Mouse (Mus musculus): ENCODE results near the gene Lrit3.

Gene Lrit3

DNA sequence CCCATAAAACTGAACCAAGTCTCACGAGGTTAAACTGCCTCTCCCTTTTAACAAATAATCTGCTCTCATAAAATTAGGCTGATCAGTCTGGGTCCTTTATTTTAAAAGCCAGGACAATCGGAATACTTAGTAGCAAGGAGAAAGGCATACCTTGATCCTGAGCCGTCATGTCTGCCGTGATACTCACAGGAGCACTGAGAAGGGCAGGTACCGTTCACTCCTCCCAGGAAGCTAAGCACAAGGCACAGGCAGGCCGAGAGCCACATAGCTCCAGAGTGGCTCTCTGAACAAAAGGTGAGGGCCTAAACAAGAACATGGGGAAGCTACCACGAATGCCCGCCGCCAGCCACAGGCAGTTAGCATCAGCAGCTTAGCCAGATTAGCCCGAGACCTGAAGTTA is at the start of gene Lrit3:
Gene Lrit3 (minus strand): TSS at position 266 of the 400 bp plus-strand sequence.
- no peak for DNase-seq

DNA sequence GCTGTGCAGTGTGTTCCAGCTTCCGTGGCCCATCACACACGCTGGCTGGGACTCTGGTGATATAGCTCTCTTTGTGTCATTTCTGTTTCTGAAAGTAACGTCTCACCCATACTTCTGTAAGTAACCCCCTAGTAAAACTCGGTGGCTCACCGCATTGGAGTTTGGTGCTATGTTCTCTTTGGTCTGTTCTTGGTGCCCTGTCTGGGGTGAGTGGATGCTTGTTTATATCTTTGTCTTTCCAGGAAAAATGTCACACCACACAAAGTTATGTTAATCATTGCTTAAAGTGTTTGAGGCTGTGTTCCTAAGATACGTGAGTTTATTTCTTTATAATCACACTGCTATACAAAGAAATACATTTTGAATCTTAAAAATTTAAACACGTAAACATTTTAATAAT is 43.0 kb upstream of the Lrit3 start:
- no peak for DNase-seq

DNA sequence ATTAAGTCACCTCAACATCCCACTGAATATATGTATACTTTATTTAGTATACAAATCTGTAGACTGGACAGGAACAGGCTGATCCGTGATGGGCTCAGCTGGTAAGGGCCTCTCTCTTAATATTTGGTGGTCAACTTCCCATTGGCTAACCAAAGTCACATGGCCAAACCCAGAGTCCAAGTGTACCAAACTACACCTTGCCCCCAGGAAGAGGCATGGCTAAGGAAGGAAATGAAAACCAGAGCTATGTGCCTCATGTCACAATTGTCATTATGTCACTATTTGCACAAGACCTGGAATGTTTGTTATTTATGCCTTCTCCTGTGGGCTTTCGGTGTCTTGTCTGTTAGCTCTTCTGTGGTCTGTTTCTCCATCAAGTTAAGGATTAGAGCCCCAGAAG is 42.0 kb upstream of the Lrit3 start:
- no peak for DNase-seq

DNA sequence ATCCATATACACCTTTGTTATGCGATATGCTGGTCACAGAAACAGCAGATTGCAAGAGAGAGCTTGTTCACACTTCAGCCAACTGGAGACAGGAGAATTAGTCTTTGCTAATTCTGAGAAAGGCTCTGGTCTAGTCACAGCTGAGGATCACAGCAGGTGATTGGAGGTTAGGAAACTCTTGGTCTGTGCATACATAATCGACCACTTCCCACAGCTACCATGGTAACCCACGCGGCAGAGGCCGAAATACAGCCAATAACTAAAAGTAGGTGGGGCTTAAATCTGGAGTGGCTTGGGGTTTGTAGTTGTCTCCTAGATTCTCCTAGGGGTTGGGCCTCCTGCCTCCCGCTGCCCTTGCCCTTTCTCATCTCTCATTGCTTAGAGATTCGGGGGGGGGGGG is 34.2 kb upstream of the Lrit3 start:
- no peak for DNase-seq

DNA sequence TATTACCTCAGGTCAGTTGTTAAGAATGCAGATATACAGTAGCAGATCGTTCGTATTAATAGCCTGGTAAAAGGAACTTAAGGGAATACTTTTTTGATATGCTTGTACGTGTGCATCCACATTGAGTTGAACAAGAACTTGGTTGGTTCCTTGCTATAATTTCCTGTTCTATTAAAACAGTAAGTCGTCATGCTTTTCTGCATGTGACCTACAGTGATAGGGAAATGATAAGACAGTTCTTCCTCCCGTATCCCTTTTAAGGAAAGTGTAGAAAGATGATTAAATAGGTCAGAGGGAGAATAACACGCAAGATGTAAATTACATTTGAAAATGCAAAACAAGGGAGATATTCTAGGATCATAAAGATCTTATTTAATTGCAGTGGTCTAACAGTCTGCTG is 33.1 kb upstream of the Lrit3 start:
- DNase-seq: no peak

DNA sequence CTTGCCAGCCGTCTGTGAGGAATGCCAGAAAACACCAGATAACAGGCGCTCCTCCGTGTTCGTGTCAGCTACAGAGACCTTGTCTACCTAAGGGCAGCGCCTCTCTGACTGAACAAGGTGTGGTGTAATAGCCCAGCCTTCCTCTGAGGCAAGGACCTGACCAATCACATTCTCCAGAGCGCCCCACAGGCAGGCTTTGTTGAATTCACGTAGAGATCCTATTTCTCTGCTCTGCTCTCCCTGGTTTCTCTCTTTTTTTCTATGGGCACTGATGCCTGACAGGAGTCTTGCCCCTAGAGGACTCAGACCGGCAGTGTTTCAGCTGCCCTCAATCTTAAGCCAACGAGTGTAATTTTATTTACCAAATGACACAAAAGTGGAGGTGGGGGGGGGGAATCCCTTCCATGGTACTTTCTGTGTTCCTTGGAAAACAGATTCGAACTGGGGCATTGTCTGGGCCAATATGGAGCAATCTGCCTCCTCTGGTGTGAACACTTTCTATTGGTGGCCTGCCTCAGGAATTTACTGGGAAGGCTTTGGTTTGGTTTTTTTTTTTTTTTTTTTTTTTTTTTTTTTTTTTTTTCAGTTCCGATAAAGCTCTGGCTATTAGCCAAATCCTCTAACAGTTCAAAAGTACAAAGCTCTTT is 32.3 kb upstream of the Lrit3 start:
- no peak for DNase-seq

DNA sequence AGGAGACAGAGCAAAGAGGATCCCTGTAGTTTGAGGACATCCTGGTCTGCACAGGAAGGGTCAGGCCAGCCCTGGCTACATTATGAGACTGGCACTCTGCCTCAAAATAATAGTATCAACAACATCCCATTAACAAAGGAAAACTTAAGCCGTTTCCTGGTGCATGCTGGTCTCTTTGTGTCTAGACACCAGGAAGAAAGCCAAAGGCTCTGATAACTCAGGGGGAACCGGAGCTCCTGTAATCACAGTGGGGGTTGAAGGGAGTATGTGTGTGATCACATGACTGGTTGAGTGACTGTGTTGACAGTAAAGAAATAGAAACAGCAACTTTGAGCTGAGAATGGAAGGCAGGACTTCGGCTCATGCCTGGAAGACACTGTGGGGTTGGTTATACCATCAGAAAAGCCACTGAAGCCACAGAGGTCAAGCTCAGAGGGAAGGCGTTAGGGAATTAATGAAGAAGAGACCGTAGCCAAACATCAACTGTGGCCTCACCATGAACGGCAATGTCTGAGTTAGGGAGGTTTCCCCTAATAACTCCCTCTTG is 31.6 kb upstream of the Lrit3 start, which contains the start of gene Cfi:
Gene Cfi (plus strand): TSS at position 497 of the 547 bp plus-strand sequence.
- no peak for DNase-seq

DNA sequence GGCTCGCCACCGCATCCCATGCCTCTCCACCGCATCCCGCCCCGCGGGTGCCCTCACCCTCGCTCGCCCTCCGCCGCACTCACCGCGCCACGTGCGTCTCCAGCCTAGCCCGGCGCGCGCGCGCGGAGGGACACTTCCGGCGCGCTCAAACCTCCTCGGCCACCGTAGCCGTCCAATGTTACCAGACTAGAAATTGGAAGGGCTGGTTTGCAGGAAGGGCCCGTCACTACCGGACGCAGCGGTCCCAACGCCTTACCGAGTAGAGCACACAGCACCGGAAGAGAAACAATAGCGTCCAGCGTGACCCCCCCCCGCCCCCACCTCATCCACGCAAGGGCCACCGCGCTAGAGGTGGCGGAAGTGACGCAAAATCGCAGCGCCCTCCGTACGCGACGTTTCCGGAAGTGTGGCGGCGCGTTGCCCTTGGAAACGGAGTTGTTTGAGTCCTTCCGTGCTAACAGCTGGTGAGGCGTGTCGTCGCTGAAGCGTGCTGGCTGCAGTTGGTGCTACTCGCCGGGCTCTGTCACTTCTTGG is 27.3 kb upstream of the Lrit3 start, which contains the start of gene Gar1:
Gene Gar1 (minus strand): TSS at position 362 of the 534 bp plus-strand sequence.
- peak; percentile 95 for DNase-seq

DNA sequence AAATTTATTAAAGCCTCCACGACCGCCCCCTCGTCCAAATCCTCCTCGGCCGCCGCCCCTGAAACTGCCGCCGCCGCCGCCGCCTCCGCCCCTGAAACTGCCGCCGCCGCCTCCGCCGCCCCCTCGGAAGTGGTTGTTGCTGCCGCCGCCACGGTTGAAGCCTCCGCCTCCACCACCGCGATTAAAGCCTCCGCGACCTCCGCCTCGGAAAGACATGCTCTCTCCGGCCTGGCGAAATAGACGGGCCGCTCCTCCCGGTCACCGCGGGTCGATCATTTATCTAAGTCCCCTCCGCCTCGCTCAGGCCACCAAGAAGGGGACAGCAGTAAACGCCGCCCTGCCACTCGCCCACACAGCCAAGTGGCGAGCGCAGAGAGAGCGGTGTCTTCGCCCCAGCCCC is 26.8 kb upstream of the Lrit3 start:
- DNase-seq: no peak

DNA sequence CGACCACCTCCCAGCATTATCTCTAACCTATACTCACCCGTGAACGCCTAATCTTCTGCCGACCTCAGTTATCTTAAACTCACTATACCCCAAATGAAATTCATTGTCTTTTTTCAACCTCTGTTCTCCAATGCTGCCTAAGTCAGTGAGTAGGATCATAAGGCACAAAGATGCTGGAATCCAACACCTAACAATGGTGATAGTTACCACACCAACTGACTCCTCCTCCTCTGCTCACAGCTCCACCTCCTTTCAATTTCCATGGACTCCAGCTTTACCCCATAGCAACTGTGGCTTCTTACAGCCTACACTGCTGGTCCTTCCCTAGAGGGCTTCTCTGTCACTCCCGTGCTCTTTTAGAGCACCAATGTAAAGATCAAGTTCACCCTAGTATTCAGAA is 23.9 kb upstream of the Lrit3 start:
- DNase-seq: no peak

DNA sequence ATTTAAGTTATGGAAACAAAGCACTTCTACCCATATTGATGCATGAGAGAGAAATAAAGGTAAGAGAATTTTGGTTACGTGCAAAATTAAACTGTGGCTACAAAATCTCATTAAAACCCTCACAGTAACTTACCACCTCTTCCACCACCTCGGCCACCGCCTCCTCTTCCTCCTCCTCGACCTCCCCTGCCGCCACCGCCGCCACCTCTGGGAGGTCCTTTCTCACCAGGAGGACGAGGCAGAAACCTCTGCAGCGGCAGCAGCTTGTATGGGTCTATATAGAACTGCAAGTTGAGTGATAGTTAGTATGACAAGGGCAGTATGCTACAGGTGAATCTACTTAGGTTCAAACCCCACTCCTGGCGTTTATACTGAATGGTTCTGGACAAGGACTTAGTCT is 22.9 kb upstream of the Lrit3 start:
- DNase-seq: no peak

DNA sequence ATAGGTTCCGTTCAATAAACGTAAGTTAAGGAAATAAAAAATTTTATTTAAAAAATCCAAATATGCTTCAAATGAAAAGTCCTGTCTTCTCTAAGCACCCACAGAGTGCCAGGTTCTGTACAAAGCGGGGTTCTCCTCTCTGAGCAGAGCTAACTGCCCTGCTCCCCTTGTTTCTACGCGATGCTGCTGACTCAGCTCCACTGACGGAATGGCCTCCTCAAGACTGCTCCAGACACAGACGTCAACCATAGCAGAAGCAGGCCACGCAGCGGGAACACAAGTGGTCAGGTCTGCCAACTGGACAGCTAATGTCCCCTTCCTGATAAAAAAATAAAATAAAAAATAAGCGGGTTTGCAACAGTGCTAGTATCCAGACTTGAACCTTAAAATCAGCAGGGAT is 21.1 kb upstream of the Lrit3 start:
- no peak for DNase-seq

DNA sequence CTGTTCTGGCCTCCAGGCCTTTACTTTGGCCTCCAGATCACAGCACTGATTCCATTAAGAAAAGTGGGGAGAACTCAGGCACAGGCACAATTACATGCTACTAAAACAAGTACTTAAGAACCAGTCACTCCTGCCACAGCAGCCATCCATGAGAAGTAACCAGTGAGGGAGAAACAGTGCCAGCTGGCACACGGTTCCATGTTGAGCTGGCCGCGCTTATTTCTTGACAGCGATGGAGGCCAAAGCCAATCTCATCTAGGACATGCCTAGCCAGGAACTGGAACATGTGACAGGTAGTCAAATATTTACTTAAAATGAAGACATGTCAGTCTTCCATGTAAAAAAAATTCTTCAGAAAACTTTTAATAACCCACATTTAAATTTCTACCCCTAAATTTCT is 20.3 kb upstream of the Lrit3 start:
- DNase-seq: no peak

DNA sequence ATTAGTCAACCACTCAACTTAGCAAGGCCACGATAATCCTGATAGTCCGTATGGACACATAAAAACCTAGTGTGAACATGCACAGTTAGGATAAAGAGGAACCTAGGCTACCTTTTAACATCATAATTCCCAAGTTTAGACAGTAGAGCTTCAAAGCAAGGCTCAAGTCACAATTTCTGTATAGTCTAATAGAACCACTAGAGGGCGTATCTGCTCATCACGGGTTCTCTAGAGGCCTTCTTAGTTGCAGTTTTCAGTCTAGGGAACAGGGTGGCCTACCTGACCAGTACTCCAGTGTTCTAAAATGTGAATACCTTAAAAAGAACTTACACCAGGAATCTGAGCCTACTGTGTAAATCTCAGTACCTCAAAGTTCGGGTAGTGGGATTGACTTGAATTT is 19.5 kb upstream of the Lrit3 start:
- peak; percentile 43 for DNase-seq

DNA sequence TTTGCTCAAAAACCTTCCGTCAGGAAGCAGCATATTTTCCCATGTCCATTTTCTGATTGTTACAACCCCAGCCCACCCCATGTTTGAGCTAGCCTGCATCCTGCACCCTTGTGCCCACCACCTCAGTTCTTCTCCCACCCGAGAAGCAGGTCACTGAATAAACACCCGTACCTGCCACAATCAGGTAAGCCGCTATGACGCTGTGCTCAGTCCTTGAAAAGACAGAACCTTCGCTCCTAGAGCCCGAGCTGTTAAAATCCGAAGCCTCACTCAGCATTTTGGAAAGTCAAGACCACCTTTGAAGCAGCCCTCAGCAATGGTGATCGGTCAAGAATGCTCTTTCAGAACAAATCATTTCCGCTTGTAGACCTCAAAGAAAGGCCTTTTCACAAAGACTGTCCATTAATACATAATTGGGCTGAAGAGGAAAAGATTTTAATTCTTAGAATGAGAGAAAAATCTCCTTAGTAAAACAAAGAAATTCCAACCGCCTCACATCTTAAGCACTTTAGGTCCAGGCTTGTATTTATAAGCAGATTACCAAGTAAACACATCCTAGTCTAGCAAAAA is 18.5 kb upstream of the Lrit3 start, which contains the start of gene Rrh:
Gene Rrh (minus strand): TSS at position 382 of the 570 bp plus-strand sequence.
- no peak for DNase-seq

DNA sequence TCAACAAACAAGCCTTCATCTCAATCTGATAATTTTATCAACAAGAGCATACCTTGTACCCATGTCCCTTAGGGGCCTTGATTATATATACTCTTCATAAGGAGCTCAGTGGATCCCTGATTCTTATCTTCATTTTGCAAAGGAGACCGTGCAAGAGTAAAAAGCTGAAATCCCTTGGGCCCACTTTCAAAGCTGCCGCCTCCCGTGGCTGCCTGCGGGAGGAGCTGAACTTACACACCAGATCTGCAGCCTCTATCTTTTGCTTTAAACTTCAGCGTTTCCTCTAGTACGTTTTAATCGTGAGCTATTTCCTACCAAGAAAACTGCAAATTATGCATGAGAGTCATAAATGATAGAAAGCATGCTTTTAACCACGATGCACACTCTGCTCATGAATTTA is 17.9 kb upstream of the Lrit3 start:
- DNase-seq: no peak

DNA sequence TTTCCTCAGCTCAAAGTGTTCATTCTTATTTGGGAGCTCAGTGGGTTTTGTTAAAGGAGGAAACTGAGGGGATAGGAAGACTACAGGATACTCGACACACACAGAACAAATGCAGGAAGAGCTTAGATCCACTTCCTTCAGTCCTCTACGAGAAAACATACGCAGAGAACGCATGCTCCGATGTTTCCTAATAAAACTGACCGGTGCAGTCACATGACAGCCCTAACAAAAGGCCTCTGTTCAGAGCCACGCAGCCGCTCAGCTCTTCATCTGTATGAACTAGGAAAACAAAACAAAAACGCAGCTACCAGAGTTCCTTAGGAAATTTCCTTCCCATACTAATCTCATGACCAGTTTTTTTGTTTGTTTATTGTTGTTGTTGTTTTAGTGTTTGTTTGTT is 17.0 kb upstream of the Lrit3 start:
- DNase-seq: no peak

DNA sequence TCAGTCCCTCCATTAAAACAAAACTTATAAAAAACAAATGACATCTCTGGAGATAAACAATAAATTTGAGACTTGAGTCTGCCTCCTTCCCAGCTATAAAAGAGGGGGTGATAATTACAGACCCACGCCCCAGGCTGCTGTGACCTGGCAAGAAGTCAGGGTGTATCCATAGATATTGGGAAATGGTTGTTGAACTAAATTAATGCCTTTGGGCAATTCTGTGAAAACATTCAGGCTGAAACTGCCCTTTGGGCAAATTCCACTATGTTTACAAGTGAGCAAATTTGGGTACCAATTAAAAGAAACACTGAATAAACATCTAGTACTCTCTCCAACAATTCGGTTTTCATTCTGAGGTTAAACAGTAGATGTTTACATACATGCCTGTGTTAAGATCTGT is 4.8 kb downstream of the Lrit3 start:
- DNase-seq: no peak

DNA sequence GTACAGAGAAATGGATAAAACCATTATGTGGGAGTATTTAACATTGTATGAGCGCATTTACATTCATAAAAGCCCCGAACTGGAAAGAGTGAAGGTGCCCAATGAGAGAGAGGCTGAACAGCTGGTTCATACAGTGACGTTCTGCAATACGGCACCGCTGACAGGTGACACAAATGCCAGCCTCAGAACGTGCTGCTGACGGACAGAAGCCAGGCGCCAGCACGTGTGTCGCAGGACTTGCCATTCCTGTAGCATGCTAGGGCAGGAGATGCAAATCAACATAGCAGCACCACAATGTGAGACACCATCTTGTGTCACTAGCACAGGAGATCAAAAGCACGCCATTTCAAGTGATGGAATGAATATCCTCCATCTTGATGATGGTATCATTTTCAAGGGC is 5.3 kb downstream of the Lrit3 start:
- no peak for DNase-seq

DNA sequence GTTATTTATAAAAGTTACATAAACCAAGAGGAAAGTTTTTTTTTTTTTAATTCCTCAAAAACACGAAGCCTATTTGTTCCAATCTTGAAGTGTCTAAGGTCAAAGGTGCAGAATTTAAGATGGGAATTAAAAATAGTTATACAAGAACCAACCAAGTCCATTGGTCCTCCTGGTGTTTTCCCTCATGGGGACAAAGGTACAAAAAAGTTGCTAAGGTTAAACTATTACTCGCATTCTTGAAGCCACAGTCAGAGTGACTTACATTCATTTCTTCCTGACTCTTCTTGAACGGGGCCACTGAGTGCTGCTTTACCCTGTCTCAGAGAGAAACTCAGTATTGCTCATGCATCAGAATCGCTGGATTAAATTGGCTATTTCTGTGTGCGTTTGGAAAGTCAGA is 6.5 kb downstream of the Lrit3 start:
- no peak for DNase-seq

DNA sequence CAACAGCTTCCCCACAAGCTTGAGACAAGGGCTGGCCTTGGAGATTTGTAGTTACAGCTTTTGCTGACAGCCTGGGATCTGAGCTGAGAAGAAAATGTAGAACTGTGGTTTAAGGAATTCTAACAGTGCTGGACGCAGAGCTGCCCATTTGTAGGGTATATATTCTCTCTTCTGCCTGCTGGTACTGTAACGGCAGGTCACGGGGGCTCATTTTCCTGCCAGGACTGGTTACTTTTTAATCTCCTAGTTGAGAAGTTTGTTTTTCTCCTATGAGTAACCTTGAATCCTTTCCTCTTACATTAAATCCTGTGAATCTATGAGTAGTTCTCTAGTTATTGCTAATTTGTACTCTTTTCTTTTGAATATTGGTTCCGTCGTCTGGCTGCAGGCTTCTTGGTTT is 10.0 kb downstream of the Lrit3 start:
- no peak for DNase-seq

DNA sequence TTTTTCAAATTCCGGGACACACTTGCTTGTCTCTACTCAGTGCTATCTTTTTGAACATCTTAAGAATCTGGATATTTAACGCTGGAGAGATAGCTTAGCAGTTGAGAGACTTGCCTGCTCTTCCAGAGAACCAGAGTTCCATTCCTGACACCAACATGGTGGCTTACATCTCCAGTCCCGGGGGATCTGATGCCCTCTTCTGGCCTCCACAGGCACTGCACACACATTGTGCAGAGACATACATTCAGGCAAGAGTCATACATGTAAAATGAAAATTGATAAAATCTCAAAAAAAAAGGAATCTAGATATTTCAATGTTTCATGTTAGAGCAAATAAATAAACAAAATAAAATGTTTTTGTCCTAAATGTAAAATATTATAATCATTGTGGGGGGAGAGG is 21.1 kb downstream of the Lrit3 start:
- DNase-seq: no peak

DNA sequence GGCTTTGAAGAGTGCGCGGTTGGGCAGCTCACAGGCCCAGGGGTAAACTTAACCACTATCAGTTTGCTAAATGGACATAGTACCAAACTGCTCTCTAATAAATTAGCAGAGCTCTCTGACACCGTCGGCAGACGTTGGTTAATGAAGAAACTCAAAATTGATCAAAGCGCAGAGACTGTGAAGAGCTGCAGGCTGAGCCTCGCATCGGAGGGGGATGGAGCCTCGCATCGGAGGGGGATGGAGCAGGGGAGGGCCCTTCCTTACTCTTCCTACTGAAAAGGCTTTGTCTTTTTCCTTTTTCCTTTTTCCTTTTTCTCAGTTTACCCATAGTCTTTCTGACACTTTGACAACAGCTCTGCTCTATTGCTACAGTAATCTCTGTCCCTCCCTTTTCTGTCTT is 22.4 kb downstream of the Lrit3 start:
- DNase-seq: no peak

DNA sequence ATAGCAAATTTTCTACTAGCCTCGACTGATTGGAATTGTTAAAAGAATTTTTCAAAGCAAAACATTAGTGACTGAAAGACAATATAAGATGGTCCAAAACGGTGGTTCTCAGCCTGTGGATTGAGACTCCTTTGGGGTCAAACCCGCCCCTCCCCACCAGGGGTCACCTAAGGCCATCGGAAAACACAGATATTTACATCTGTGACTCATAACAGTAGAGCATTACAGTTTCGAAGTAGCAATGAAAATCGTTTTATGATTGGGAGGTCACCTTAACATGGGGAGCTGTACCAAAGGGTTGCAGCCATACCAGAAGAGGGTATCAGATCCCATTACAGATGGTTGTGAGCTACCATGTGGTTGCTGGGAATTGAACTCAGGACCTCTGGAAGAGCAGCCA is 32.6 kb downstream of the Lrit3 start:
- no peak for DNase-seq

Measured in cerebellum, adult 9-10 months (tissue).